Mouse (Mus musculus) adrenal gland, postnatal 14 days (tissue): ENCODE data around the gene Fanca. TPM values are rescaled to one million over a fixed set of nuclear protein-coding genes. Genes with fewer than 3 reads are reported as not detected.

Experiments
- DNase-seq: peaks from one replicate; pipeline ENCODE4 v3.0.0; 2021; ENCODE audit warnings: mixed read lengths
- long read RNA-seq, 2 experiments: library from polyadenylated mRNA; stranded (forward); transcript quantifications; one replicate each; pipeline ENCODE4 v2.0.0; 2021
- total RNA-seq: library from RNA; stranded (reverse); gene quantifications from 2 replicates; pipeline ENCODE4 v1.2.3, GENCODE M21; 2021

Gene Fanca
- 6.0 and 9.4 TPM in 2 replicates for total RNA-seq
- long read RNA-seq, experiment 1, full-length matches to known transcripts, result 2 of 5 reads
- long read RNA-seq, experiment 1, partial matches to known transcripts, result 1 of 5 reads
- long read RNA-seq, experiment 1, other reads (novel, unspliced or antisense), result 2 of 5 reads
- long read RNA-seq, experiment 2, partial matches to known transcripts, result 2 of 5 reads
- long read RNA-seq, experiment 2, other reads (novel, unspliced or antisense), result 2 of 5 reads

DNA sequence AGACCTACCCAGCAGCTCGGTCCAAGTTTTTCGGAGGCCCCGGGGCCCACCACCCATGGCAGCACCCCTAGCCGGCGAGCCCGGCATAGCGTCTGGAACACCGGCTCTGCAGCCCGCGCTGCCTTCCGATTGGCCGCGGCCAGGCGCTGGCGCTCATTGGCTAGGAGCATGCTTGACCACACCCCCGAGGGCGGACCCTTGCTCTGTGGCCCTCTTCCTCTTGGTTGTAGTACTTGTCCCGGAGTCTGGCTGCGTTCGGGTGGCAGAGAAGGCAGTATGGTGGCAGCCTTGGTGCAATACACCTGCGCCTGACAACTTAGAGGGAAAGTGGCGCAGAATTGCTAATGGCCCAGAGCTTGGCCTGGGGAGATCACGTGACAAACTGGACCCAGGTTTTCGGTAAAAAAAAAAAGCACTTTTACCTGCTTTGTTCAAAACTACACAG is at the start of gene Fanca:
Fanca (minus strand) TSS at position 110 of the 445 bp plus-strand sequence.
- DNase-seq, result peak; percentile 97

DNA sequence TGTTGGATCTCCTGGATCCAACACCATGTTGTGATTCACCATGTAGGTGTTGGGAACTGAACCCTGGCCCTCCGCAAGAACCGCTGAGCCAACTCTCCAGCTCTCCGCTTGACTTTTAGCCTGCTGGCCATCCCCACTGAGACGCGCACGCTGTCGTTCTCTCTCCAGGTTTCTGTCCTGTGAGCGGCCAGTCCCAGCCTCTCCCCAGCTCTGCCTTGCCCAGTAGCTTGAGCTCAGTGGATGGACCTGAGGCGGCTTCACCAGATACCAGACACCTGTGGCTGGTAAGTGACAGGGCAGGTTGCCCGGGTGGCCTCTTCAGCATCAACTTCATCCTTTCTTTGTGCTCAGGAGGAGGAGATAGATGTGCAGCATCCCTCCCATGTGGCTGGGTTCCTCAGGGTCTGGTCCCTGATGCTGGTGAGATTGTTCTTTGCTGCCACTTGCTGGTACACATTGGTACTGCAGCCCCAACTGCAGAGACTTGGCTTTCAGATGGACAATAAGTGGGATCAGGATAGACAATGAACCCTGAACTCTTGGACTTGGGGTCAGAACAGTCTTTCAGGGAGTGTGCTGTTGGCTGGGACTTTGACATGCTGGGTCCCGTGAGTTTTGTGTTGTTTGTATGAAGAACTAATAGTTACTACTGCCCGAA is 42.8 kb upstream of the Fanca start:
- peak; percentile 81 for DNase-seq

DNA sequence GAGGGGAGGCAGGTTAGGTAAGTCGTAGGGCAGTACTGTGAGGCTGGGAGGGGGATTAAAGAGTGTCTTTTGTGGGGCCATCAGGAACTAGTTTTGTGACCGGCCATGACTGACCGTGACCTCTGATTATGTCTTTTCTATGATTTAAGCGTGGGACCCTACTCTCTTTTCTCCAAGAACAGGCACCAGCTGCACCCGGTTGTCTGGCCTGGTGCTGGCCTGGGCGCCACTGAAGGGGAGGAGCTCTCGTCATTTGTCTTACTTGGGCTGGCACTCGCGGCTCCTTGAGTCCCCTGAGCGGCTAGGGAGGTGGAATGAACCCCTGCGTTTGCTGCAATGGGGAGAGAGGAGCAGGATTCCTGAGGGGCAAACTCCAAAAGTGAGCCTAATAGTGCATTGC is 34.8 kb upstream of the Fanca start:
- no peak for DNase-seq

DNA sequence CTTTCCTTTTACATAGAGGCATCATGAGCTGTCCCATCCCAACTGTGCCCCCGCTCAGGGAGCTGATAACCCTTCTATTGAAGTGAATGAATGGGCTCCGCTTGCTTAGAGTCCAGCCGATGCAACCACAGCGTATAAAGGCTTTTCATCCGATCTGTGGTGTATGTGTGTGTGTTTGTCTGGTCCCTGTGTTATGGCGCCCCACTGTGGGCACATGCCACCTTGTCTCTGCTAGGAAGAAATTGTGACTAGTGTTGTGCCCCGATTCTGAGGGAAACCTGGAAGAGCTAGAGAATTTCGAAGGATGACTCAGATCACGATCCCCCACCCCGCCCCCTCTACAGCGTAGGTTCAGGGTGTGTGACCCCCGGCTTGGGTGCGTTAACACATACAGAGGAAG is 34.4 kb upstream of the Fanca start:
- DNase-seq, result peak; percentile 81

DNA sequence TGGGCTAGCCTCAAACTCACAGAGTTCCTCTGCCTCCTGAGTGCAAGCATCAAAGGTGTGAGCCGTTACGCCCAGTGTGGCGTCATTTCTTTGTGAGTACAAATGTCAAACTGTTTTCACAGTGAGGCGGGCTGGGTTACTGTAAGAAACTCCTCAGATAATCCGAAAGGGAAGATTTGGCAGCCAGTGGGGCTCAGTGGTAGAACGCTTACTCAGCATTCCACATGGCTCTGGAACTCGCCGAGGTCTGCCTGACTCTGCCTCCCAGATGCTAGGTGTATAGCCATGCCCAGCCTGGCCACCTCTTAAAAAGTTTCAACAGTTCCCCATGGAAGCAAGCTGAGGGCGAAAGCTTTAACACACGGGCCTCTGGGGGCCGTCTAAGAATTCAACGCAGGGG is 33.7 kb upstream of the Fanca start:
- DNase-seq, result no peak

DNA sequence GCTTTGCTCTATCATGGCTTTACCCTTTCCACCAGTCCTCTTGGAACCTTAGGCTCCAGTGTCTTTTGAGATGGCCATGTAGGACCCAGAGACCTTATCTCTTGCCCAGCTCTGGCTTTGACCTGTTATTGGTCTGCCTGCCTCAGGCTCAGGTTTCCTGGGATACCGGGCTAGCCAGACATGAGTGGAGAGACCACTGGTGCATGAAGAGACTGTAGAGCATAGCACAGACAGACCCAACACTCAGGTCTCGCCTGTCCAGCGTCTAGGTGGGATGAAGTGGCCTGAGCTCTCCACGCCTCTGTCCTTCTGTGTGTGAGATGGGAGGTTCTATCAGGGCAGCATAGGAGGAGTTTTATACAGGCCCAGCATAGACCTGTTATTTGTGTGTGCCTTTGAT is 30.7 kb upstream of the Fanca start:
- DNase-seq, result no peak

DNA sequence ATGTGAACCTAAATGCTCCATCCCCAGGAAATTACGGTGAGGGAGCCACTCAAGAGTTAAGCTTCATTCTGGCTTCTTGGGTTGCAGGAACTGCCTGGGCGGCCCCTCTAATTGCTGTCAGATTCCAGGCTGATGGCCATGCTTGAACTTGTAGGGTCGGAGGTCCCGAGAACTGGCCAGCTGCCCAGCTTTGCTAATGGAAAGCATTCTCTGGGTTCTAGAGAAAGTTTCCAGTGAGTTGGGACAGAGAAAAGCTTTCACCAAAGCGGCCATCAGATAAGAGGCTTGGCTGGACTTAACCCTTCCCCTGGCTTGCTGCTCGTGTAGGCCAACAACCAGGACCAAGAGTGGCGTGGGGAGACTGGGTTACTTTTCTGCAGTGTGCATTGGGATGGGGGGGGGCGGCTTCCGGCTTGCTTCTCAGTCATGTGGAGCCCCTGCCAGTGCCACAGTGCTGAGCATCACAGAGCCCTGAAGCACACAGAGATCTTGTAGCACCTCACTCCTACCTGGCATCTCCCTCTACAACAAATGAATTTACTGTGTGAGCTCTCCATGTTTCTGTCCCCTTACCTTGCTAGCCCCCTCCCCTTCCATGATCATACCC is 30.0 kb upstream of the Fanca start:
- DNase-seq, result peak; percentile 60

DNA sequence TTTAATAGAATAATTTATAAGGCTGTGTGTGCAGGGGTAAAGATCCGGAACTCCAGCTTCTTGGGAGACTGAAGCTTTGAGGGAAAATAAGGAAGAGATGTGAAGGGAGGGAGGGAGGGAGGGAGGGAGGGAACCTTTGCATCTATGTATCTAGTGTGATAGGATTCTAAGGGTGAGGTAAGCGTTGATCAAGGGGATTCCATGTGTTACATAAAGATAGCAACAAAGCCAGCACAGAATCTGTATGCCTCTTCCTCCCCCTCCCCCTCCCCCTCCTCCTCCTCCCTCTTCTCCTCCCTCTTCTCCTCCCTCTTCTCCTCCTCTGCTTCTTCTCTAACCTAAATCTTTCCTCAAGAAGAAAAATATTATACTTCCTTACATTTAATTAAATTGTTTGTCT is 28.9 kb upstream of the Fanca start:
- DNase-seq, result no peak

DNA sequence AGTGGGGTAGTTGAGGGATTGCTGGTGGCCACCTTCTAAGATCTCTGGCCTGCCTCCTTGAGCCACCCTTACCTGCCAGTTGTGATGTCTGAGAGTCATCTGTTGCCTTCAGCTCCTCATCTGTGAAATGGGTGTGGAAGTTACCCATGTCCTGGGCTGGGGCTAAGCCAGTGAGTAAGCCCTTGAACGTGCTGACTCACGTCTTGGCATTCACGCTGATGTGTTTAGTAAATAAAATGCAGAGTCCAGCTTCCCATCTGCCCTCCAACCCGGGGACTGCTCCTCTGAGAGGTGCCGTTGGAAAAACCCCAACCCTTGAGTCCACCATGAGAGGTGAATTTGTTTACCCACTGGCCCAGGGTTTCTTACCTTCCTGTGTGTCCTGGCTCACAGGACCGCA is 27.5 kb upstream of the Fanca start:
- peak; percentile 37 for DNase-seq

DNA sequence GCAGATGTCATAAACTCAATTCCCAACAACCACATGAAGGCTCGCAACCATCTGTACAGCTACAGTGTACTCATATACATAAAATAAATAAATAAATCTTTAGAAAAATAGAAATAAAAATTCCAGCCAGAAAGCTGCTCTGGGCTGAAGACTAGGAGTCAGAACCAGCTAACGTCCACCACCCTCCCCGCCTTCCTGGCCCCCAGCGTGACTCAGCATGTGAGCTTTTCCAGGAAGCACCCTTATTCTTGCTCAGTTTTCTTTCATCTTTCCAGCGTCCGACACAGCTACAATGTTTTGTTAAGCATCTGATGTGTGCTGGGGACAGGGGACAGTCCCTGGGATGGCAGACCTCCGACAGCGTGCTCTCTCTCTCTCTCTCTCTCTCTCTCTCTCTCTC is 26.8 kb upstream of the Fanca start:
- peak; percentile 31 for DNase-seq

DNA sequence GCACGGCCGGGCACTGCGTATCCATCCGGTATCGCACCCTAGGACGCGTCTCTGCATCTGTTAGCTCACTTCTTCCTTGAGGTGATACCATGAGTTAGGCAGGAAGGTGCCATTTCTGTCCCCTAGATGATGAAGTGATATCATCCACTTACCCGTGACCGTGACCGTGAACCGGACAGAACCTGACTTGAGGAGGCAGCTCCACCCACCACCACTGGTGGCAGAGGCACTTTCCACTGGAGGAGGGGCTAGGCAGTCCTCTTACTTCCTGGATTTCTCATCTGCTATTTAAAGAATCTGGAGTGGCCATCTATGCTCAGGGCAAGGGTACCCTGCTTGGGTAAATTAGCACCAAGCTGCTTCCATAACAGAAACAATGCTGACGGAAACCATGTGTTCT is 25.0 kb upstream of the Fanca start:
- no peak for DNase-seq

DNA sequence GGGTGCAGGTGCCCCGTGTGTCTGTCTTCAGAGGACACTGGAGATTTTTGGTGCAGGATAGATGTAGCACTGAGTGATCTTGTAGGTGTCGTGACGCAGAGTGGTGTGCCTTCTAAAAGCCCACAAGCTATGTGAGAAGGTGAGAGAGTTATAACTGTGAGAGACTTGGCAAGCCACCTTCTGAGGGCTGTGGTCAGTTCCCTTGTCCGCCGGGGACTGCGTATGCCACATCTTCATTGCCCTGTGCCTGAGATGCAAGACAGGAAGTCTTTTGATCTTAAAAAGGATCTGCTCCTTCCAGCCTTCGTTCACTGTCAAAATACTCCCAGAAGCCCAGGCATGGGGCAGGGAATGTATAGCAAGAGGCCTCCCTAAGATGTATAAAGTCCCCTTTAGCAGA is 24.5 kb upstream of the Fanca start:
- DNase-seq, result no peak

DNA sequence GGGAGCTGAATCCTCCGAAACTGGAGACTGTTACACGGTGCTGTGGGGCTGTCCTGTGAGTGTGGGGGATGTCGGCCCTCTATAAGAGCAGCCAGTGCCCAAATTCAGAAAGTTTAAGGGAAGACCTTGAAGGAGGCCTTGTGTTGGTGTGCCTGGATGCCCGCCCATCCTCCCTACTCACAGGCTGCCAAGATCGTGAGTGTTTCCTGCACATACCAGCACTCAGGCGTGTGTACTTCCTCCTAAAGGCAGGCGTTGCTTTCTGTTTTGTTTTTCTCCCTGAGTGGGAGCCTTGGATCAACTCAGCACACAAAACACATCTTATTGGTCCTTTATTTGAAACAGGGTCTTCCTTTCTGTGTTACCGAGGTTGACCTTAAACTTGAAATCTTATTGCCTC is 23.9 kb upstream of the Fanca start:
- no peak for DNase-seq

DNA sequence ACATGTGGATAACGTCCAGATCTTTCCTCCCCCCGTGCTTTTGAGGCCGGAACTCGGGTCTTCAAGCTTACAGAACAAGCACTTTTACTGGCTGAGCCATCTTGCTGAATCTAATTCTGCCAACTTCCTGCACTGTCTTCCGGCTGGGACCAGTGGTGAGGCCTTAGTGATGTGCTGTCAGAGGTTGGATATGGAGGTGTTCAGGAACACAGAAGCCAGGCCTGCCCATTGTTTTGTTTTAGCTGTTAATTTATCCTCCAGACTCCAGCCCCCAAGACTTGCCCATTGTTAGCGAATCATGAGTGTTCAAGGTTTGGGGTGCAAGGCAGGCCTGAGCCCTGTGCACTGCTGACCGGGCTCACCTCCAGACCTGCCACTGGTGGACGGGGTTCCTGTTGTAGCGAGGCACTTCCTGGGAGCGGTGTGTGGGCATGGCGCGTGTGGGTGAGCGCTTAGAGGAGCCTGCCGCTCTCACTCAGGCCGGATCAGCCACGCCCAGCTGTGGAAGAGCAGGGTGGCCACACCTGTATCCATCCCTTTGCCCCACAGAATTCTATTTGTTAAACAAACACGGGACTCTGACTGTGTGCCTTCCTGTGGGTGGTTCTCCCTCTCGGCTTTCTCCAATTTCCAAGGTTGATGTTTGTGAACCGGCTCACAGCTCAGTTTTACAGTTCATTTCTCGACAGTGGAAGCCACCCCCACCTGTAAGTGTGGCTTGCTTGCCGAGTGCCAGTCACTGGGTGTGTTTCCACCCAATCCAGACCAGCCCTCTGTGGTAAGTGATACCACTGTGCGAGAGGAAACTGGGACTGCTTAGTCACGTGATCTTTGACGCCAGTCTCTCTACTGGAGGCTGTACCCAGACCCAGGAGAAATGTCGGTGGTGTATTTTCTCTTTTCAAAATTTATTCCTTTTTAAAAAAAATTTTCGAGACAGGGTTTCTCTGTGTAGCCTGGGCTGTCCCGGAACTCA is 23.0 kb upstream of the Fanca start:
- no peak for DNase-seq

DNA sequence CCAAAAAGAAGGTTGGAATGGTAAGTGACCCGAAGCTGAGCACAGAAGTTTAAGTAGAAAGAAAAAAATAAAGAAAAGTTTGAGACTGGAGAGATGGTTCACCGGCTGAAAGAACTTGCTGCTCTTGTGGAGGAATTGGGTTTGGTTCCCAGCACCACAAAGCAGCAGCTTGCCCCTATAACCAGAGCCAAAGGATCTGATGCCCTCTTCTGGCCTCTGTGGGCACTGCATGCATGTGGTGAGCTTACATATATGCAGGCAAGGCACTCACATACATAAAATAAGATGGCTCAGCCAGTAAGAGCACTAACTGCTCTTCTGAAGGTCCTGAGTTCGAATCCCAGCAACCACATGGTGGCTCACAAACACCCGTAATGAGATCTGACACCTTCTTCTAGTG is 21.7 kb upstream of the Fanca start:
- no peak for DNase-seq

DNA sequence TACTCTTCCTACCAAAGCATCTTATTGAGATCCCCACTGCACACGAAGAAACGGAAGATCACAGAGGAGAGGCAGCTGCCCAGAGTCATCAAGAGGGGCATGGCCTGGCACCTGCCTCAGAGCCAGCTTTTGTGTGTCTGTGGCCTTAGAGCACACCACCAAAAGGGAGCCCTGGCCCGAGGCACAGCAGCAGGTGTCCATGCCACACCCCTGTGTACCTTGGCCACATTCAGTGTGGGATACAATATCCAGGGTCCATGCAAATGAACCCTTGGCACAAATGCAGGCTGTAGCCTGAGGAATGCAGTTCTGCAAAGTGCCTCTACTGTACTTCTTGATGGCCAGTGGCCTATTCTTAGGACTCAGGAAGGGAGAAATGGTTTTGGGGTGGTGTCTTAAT is 19.1 kb upstream of the Fanca start:
- no peak for DNase-seq

DNA sequence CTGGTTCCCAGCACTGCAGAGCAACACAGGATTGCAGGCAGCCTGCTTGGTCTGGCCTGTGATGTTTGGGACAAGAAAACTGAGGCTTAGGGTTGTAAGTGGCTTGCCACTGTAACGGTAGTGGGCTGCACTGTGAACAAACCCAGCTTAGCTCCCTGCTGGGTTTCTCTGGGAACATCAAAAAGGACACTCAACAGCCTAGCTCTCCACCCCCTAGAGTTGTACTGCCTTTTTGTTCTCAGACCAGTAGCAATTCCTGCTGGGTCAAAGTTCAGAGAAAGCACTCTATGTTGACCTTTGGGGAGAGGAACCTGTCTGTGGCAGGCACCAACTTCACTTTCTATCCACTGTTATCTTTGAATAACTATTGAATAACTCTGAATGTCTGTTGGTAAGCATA is 16.1 kb upstream of the Fanca start:
- DNase-seq, result no peak

DNA sequence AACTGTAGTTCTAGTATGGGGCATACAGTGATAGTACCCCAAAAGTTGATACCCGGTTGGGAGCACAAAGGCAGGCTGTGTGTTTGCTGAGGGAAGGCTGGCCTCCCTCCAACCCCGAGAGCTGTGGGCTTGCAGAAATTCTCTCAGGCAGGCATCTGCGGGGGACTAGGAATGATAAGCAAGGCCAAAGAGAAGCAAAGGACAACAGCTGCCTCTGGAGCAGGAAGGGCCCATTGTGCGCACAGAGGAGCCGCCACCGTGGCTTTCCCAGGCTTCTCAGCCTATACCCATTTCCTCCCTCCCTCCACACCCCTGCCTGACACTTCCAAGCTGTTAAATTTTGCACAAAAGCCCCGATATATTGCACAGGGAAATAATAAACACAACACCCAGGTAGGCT is 15.5 kb upstream of the Fanca start:
- DNase-seq, result no peak

DNA sequence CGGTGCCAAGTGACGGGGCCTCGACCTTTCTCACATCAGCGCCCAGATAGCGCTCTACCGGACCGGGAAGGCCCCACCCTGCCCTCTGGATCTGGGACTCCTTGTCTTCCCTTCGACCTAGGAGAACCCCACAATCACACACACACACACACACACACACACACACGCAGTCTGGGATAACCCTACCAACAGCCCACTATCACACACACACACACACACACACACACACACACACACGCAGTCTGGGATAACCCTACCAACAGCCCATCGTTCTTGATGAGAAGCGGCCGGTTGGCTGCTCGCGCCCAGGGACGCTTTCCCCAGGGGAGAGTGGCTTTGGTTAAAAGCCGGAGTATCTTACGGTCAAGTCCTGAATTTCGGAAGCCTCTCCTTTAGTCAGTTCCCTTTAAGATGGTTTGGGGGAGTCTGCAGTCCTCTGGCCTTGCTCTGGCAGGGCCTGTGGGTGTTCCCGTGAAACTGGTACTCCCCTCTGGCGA is 14.8 kb upstream of the Fanca start:
- DNase-seq, result no peak

DNA sequence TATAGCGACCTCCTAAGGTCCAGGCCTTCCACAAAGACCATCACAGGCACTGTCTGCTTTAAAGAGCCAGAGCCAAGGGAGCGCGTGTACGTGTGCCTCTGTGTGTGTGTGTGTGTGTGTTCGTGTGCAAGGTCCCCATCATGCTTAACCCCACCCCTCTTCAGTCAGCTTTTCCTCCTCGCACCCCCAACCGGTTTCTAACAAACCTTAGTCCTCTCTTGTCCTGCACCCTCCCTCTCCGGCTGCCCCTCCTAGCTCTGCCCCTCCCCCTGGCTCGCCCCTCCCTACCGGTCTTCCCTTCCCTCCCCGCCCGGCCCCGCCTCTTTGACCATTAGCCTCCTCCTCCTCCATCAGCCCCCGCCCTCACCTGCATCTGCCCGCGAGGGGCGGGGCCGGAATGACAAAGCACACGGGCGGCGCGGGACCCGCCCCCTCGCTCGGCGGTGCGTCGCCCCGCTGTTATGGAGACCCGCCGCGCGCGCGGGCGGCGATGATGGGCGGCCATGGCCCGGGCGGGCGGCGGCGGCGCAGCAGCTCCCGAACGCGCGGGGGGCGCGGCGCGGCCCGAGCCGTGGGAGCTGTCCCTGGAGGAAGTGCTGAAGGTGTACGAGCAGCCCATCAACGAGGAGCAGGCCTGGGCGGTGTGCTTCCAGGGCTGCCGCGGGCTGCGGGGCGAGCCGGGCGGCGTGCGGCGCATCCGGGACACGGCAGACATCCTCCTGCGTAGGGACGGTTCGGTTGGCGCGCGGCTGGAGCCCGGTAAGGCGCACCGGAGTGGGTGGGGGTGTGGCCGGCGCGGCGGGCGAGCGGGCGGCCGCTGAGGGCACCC is 14.1 kb upstream of the Fanca start, which contains the start of gene Spire2:
Spire2 (plus strand) TSS at position 452 of the 829 bp plus-strand sequence.
- DNase-seq, result peak; percentile 88

DNA sequence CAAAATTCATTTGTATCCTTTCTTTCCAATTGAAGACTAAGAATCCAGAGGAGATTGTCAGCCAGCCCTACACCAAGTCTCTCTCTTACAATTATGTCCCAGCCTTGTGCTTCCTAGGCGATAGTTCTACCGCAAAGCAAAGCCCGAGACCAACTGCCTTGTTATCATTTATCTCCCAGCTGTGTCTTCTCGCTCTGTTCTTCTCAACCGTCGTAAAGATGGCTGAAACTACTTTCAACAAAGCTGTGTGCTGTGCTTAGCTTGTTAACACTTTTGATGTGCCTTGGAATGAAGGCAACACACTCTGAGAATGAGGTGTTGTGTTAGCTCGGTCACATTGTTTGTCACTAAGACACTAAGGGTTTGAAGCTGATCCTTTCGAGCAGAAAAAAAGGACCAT is 13.4 kb upstream of the Fanca start:
- DNase-seq, result no peak
